Mouse (Mus musculus): ENCODE results near the gene Immp2l. TPM values are rescaled to one million over a fixed set of nuclear protein-coding genes. Genes with fewer than 3 reads are reported as not detected.
A peak's percentile ranks its signal among the peaks of the same experiment; 100 is the strongest.

Gene Immp2l
- total RNA-seq, 2 experiments from 2014 or later = 5.1 to 5.6 TPM

DNA sequence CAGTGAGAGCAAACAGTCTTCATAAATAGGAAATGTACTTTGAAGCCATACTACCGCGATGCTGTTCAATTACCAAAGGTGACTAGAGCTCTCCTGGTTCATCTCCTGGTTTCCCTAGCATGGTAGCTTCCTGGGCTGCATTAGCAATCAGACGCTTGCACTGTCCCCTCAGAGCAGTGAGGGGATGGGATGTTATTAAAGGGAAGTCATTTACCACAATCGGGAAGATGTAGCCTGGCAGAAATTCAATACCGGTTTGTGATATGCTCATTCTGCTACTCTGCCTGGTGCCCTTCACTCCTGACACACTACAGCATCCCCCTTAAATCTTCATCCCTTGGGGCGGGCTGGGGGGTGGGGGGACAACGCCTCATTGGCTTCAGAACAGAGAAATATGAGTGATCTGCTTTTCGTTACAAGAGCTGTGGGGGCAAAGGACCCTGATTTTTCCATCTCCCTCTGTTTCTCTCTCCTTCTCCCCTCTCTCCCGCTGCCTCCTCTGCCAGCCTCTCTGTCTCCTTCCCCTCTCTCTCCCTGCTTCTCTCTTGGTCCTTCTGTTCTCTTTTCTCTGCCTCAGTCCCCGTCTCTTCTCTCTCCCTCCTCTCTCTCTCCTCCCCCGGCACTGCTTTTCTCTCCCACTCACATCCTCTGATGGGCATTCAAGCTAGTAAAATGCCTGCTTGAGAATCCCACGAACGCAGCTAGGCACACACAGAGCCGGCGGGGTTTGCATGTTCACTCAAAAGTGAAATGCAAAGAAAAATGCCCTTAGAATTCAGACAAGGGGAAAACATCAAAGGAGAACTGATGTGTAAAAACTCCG, 461.0 kb downstream of the Immp2l start:
- peak; percentile 64 to 74 for DNase-seq (ENCODE audit: low spot score in 2 of 2)
- intact Hi-C loops (cut with DNase I) = loop anchor here (2.0 to 5.0 kb wide), 3 partner anchors 197 to 642 kb away; no protein-coding TSS in a partner anchor

DNA sequence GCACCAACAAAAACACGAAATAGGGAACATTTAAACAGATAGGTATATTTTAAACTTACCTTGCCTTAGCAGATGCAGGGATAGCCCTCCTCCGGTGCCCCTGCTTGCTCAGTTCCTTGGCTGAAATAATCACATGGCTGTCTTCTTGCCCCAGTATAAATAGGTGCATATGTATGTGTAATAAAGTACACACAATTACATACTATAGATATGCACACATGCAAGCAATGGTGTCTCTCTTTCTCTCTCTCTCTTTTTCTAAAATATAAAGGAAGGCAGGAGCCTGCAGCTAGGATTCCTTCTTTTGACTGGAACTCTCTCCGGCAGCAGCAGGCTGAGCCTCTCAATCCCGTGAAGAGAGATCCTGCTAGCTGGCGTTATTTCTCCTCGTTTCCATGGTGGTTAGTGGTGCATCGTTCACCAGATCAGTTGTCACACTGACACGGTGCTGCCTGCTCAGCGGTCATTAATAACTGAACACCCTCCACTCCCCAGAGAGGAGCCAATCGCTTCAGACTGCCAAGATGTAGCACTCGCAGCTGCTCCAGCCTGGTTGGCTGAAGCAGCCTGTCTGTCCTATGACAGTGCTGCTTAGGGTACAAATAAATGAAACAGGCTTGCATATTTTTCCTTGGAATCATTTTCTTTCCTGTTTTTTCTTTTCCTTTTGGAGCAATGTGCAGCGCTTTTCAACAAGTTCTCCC, 461.8 kb downstream of the Immp2l start:
- intact Hi-C loops (cut with DNase I) = loop anchor here (2.0 to 5.0 kb wide), 3 partner anchors 197 to 643 kb away; no protein-coding TSS in a partner anchor
- peak; percentile 84 to 90 for DNase-seq (ENCODE audit: low spot score in 2 of 2)

DNA sequence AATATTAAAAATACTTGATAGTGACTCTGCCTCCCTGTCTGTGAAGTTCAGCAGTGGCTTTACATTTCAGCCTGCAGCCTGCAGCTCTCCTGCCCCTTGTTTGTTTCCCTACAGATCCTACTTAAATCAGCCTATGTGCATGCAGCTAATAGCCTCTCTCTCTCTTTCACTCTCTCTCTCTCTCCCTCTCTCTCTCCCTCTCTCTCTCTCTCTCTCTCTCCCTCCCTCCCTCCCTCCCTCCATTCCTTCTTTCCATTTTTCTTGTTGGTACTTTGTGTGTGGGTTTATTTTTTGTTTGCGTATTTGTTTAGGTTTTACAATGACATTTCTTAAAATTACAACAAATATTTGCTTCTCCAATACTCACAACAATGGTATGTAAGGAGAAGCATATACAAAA, 462.4 kb downstream of the Immp2l start, which contains the start of gene Lrrn3:
Gene Lrrn3 (minus strand): TSS at position 101 of the 400 bp plus-strand sequence.
- intact Hi-C loops (cut with DNase I) = loop anchor here (5.0 kb wide), 2 partner anchors 196 to 374 kb away; no protein-coding TSS in a partner anchor
- no peak for DNase-seq (ENCODE audit: low spot score in 2 of 2)

DNA sequence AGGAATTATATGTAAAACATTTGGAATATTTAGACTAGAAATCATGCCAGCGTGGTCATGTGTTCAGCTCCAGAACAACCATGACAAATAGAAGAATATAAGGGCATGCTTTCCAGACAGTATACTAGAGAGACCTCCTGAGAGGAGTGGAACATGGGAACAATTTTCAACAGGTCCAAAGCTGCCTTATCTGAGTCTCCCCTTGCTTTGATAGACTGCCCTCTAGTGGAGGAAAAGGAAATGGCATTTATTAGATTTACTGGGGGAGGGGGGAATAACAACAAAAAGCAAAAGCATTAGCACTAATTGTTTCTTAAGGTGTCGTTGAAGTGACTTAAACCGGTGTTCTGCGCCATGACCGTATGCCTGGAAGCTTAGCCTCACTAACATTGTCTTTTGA, 463.1 kb downstream of the Immp2l start:
- peak; percentile 31 to 49 for DNase-seq (ENCODE audit: low spot score in 2 of 2)

DNA sequence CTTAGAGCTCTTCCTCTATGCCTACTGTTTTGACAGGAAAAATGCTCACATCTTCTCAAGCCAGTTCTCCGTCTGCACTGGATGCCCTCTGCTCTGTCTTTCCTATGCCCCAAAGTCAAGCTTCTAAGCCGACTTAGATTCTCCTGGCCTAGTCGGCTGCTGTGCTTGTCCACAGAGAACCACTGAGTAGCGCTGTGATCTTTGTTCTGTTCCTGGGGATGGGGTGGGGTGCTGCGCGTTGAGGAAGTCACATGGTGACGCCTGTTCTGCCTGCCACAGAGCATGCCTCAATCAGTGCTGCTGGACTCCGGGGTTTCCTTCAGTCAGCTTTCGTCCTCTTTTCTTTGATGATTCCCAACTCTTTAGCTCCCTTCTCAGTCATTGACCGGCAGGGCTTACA, 470.7 kb downstream of the Immp2l start:
- intact Hi-C loops (cut with DNase I) = no loop called here
- DNase-seq (ENCODE audit: low spot score in 2 of 2) = no peak

More for the DNA sequence above, 463.1 kb downstream of the Immp2l start:
- intact Hi-C loops (cut with DNase I) = loop anchor here (5.0 kb wide), 2 partner anchors 195 to 375 kb away; no protein-coding TSS in a partner anchor

DNA sequence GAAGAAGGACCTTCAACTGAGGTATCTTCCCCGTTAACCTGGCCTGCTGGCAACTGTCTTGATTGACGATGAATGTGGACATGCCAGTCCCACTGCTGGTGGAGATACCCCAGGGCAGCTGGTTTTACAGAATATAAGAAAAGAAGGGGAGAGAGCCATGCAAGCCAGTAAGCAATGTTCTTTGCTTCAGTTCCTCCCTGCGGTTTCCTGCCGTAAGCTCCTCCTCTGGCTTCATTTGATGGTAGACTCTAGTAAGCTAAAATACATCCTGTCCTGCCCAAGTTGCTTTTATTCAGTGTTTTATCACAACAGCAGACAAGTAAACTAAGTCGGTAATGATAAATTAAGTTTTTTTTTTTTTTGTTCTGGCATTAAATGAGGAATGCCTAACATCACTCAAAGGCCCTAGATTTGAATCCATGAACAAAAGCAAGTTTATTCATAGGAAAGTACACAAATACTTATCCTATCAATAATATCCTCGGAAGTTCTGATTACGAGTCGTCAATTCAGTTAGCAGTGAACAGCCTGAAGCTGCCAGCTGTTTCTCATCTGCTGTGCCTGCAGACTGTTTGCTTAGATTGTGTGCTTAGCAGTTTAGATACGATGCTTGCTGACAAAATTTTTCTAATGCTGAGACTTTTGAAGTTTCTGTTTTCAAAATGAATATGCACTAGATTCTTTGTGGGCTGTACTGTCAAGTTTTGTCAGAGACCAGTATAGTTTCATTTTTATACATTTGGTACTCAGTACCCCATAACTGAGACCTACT, 476.3 kb downstream of the Immp2l start:
- no peak for DNase-seq (ENCODE audit: low spot score in 2 of 2)
- intact Hi-C loops (cut with DNase I) = no loop called here

DNA sequence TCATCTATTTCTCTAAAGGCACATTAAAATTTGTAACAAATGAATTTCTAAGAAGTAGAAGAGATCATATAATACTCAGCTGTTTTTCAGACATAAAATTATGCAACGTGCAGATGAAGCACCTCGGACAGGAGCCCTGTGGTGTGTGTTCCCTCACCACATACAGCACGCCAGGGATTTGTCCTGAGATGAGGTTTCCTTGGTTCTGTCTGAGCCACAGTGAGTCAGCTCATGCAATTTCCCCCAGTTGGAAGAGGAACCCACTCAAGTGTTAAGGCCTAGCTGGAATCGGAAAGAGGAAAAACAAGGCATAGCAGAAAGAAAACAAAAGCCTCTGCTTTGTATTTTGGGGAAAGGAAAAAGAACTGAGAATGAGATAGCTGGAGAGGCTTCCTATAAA, 484.7 kb downstream of the Immp2l start:
- intact Hi-C loops (cut with DNase I) = no loop called here
- no peak for DNase-seq (ENCODE audit: low spot score in 2 of 2)

DNA sequence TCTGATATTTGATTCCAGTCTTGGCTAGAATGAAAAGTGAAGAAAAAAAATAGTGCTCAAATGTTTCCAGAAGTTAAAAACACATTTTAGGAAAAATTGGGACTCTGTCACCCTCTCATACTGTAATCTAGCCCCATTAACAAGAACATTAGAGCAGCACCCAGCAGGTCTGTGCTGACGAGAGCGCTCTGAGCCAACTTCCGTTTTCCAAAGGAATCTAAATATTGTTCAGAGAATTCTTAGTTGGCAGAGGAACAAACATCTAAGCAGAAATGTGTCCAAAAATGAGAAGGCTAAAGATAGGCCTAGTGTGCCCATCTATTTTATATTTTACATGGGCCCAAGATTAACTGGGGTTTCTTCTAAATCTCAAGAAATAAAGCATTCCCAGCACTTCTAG, 486.7 kb downstream of the Immp2l start:
- intact Hi-C loops (cut with DNase I) = no loop called here
- DNase-seq (ENCODE audit: low spot score in 2 of 2) = peak; percentile 4 to 15

DNA sequence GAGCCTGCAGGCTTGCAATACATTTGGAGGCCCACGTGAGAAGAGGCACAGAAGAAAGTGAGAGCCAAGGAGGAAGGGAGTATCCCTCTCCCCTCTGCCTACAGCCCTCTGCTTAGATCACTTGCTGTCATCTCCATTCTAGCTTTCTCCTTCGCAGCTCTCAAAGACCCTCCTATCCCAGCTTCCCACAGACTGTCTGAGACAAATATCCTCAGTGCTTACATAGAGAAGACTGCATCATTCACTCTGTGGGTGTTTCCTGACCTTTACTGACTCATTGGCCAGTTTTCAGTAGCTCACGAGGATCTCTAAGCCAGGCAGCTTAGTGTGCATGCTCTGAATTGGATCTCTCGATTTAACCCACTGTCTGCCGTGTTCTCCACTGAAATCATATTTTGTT, 495.0 kb downstream of the Immp2l start:
- intact Hi-C loops (cut with DNase I) = no loop called here
- no peak for DNase-seq (ENCODE audit: low spot score in 2 of 2)

DNA sequence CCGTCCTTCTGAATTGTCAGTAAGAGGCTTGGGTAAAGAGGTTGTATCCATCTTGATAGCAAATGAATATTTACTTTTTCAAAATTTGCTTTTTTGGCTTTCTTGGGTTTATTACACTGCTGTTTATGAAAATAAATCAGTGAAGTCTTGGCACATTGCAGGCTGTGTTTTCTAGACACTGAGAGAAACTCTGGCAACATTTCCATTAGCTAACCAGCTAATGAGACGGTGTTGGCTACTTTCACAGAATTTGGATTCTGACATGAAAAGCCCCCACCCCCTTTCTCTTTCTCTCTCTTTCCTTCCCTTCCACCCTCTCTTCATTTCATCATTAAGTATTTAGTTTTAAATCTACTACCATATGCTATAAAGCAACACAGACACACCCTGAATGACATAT, 496.4 kb downstream of the Immp2l start:
- intact Hi-C loops (cut with DNase I) = no loop called here
- DNase-seq (ENCODE audit: low spot score in 2 of 2) = no peak

DNA sequence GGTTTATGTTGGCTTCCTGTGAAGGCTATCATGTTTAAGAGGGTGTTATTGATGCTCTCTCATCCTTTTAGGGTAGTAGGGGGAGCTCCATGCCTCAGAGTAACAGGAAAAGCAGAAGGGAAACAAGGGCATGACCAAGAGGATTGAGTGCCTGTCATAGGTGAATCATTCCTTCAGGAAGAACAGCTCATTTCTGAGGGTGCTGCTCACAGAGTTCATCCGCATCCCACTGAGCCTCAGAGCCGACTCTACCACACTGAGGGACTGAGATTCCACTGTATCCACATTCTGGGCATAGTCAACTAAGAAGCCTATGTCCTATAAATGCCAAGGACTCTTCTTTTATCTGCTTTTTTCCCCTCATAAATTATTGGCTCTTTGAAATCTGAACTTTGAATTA, 497.8 kb downstream of the Immp2l start:
- intact Hi-C loops (cut with DNase I) = no loop called here

DNA sequence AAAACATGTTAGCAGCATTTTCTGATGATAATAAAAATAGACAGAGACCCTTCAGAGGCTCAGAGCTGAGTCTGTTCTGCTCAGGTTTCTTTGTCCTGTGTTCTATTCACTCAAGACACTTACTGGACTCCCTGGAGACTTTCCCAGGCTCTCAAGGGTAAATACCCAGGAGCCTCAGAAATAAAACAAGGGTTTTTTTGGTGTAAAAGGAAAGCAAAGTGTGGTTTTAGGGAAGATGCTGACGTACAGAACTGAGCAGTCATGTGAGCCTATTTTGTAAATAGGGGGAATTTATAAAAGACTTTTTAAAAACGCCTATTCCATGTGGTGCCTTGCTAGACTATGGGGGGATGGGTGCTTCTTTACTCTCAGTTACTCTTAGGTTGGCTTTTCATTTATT, 502.8 kb downstream of the Immp2l start:
- intact Hi-C loops (cut with DNase I) = no loop called here
- no peak for DNase-seq (ENCODE audit: low spot score in 2 of 2)

More for the DNA sequence above, 497.8 kb downstream of the Immp2l start:
- DNase-seq (ENCODE audit: low spot score in 2 of 2) = no peak

DNA sequence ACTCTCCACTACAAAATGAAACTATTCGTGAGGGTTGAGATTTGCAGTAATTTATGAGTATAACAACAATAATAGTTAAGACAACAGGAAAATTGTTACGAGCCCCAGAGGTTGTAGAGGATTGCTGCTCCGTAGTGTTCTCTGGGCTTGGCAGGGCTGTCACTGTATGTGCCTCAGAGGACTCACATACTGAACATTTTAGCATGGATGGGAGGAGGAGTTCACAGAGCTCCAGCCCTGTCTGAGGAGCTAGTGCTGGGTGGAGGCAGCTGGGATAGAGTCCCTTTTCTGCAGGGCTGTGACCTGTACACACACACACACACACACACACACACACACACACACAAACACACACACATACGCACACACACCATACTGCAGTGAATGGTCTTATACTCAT, 504.5 kb downstream of the Immp2l start:
- no peak for DNase-seq (ENCODE audit: low spot score in 2 of 2)
- intact Hi-C loops (cut with DNase I) = no loop called here

DNA sequence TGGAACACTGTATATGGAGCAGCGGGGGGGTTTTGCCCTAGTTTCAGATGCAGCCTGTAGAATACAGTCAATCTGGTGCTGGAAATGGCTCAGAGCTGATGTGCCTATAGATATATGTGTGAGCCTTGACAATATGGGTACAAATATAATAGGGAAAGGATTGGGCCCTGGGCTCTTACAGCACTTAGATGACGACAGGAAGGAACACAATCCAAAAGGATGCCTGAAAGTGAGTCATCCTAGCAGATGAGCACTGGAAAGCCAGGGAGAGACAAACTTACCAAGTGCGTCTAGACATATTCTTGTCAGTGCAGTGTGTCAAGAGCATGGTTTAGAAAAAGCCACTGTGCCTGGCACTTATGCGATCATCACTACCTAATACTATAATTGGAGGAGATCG, 516.1 kb downstream of the Immp2l start:
- intact Hi-C loops (cut with DNase I) = no loop called here
- DNase-seq (ENCODE audit: low spot score in 2 of 2) = peak in 1 of 2 experiments; percentile 10

DNA sequence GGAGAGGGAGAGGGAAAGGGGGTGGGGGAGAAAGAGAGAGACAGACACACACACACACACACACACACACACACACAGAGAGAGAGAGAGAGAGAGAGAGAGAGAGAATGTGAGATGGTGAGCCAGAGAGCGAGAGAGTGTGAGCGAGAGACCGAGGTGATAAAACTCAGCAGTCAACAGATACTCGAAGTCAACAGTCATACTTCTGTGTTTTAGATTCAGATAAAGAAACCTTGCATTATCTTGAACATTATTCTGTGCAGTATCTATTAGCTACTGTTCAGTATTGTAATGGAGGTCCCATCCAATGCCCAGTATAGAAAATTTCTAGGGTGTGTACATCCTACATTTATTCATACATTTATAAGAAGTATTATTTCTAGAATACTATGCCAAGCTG, 527.7 kb downstream of the Immp2l start:
- intact Hi-C loops (cut with DNase I) = no loop called here
- no peak for DNase-seq (ENCODE audit: low spot score in 2 of 2)

DNA sequence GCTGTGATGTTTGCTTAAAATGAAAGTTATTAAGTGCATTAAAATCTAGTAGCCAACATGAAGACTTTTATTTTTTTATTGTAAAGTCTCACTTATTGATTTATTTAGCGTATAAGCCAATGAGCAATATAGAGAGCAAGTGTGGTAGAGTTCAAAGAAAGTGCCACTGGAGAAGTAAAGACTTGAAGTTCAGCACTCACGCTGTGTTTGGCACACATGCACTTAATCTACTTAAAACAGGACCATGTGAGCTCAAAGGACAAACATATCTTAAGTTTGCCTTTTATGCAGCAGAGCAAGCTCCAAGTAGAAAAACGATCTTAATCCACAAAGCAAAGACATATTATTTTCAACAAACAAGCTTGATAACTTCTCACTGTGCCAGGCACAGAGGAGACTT, 533.9 kb downstream of the Immp2l start:
- no peak for DNase-seq (ENCODE audit: low spot score in 2 of 2)
- intact Hi-C loops (cut with DNase I) = no loop called here

DNA sequence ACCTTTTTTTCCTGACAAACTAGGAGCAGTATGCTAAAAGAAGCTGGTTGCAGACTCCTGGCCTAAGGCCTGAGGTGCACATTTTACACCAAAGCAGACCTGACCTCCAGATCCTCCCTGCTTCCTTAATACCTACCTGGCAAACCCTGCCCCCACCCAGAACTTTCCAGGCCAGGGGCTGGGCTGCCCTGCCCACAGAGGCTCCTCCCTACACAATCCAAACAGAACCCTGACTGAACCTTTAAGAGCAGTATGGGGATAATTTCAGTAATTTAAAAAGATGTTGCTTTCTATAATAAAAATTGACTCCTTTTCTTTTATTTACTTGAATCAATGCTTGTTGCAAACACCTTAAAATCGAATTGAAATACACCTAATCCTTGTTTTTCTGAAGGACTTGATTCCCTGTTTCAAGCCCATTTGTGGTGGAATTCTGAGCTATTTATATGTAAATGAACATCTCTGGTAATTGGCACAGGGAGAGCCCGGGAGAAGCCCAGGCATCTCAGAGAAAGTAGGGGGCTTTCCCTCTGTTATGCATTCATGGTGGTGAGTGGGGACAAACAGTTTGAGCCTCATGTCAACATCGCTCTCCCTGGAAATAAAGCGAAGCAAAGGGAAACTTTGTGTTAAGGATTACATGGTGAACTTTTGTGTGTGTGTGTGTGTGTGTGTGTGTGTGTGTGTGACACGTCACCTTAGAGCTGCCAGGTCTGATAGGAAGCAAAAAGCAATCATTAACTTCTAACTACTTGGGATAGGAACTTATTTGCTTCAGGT, 535.3 kb downstream of the Immp2l start:
- no peak for DNase-seq (ENCODE audit: low spot score in 2 of 2)

DNA sequence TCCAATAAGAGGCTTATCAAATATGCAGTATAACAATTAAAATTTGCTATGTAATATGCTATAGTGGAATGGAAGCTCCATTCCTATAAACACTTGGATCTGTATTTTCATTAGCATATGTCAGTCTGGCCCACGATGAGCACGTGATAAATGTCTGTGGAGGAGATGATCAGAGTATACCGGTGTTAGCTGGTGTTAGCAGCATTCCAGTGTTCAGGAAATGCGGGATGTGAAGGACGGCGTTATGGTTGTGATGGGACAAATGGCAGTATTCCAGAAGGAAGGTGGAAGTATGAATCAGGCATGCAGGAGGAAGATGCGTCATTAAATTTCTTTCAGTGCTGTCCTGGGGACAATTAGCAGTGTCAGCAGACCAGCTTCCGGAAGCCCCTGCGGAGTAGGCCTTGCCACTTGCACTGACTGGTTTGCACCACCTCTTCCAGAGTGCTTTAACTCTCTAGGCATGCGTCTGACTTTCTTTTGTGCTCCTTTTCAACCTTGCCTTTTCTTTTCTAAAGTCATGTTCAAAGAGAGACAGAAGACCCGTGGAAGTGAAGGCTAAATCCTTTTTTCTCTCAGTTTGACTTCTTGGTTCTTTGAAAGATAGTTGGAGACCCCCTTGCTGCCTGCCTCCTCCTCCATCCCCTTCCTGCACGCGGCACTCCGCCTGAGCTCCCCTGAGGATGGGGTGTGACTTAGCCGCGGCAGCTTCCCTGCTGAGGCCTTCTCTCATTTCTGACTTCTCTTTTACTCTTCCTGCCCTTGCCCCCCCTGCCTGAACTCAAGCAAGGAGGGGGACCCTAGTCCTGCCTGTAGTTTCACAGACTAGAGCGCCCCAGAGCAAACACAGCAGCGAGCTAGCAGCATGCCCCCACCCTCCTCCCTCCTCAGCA, 541.9 kb downstream of the Immp2l start:
- DNase-seq (ENCODE audit: low spot score in 2 of 2) = no peak
- intact Hi-C loops (cut with DNase I) = no loop called here

More for the DNA sequence above, 535.3 kb downstream of the Immp2l start:
- intact Hi-C loops (cut with DNase I) = no loop called here

Data from left cerebral cortex, postnatal 14 days (tissue).